Mouse (Mus musculus): ENCODE measurements around the gene Espn.

The Espn gene

DNA sequence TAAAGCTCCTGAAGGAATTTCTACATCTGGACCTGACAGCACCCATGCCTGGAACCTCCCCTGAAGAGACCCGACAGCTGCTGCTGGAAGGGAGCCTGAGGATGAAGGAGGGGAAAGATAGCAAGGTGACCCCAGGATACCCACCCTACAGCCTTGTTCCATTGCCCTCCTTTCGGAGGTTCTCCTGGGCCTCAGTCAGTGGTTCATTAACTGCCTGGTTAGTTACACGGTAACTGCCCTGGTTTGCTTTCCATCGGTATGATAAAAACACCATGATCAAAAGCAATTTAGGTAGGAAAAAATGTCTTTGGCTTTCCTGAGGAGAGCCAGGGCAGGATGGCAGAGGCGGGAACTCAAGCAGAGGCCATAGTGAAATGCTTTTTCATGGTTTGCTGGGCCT, 43.5 kb downstream of the Espn start:
- CTCF ChIA-PET: interaction anchor here in 3 of 4 experiments (0.6 to 4.4 kb wide), 17 partner anchors 10 to 136 kb away, joined by 3 to 70 read pairs (median 10); partner anchors contain the start of gene Tnfrsf25 (in 1 of the 3)
- POLR2A ChIA-PET: interaction anchor here in 3 of 4 experiments (0.7 to 9.1 kb wide), 15 partner anchors 10 to 142 kb away, joined by 3 to 98 read pairs (median 7); partner anchors contain the start of genes Tnfrsf25 (in 2 of the 3), Phf13 (in 1 of the 3) and Plekhg5 (in 1 of the 3)

DNA sequence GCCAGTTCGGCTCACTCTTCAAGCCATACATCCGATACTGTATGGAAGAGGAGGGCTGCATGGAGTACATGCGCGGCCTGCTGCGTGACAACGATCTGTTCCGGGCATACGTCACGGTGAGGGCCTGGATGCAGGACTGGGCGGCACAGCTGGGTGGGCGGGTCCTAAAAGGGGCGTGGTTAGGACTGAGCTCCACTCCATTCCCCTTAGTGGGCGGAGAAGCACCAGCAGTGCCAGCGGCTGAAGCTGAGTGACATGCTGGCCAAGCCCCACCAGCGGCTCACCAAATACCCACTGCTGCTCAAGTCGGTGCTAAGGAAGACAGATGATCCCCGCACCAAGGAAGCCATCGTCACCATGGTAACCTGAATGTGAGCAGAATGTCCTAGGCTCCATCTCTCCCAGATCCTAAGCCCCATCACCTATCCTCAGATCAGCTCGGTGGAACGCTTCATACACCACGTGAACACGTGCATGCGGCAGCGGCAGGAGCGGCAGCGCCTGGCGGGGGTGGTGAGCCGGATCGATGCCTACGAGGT, 44.1 kb downstream of the Espn start:
- ChIA-PET CTCF (interaction anchor here (0.5 to 4.4 kb wide), 33 partner anchors 8 to 168 kb away, joined by 3 to 70 read pairs (median 5); partner anchors contain the start of genes Klhl21 (in 1 of the 4), Nol9 (in 1 of the 4), Phf13 (in 1 of the 4) and Tnfrsf25 (in 1 of the 4)), POLR2A (interaction anchor here (0.6 to 9.1 kb wide), 32 partner anchors 10 to 233 kb away, joined by 3 to 98 read pairs (median 4); partner anchors contain the start of genes Tnfrsf25 (in 2 of the 4), Acot7 (in 1 of the 4), Hes3 (in 1 of the 4) and Phf13 (in 1 of the 4))

DNA sequence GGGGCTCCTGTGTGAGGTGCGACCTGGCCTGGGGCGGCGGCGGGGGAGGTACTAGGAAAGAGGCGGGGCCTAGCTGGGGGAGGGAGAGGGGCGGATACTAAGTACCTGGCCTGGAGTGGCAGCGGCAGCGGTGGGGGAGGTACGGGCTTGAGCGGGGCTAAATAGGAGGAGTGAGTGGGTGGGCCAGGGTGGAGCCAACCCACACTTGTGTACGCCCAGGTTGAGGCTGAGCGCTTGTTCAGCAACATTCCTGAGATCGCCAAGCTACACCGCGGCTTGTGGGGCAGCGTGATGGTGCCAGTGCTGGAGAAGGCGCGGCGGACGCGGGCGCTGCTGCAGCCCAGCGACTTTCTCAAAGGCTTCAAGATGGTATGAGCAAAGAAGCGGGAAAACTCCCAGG, 44.7 kb downstream of the Espn start:
- ChIA-PET POLR2A (interaction anchor here (0.6 to 9.1 kb wide), 28 partner anchors 9 to 184 kb away, joined by 3 to 98 read pairs (median 5); partner anchors contain the start of genes Tnfrsf25 (in 2 of the 4), Acot7 (in 1 of the 4), Hes3 (in 1 of the 4) and Plekhg5 (in 1 of the 4)), CTCF (interaction anchor here (0.5 to 4.4 kb wide), 39 partner anchors 8 to 257 kb away, joined by 3 to 70 read pairs (median 5); partner anchors contain the start of genes Tnfrsf25 (in 2 of the 4), Nol9 (in 1 of the 4), Phf13 (in 1 of the 4) and Rnf207 (in 1 of the 4))

DNA sequence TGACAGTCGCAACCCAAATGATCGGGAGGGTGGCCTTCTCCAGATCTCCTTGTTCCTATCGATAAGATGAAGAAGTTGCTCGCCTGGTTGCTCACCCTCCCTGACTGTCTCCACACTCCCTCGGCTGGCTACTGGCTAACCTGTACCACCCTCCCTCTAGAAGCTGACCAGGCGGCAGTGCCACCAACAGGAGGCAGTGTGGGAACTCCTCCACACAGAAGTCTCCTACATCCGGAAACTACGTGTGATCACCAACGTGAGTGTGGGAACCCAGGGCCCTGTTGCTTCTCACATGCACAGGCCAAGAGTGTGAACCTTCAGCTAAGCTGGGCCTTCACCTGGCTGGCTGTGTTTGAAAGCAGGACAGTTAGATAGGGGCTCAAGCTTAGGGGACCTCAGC, 45.4 kb downstream of the Espn start:
- ChIA-PET POLR2A (interaction anchor here in 3 of 4 experiments (0.6 to 9.1 kb wide), 21 partner anchors 8 to 79 kb away, joined by 3 to 98 read pairs (median 5); partner anchors contain the start of genes Tnfrsf25 (in 2 of the 3) and Zbtb48 (in 1 of the 3)), CTCF (interaction anchor here (0.7 to 4.4 kb wide), 31 partner anchors 8 to 256 kb away, joined by 3 to 70 read pairs (median 6); partner anchors contain the start of genes Tnfrsf25 (in 3 of the 4), Nol9 (in 1 of the 4), Rnf207 (in 1 of the 4) and Tas1r1 (in 1 of the 4))

DNA sequence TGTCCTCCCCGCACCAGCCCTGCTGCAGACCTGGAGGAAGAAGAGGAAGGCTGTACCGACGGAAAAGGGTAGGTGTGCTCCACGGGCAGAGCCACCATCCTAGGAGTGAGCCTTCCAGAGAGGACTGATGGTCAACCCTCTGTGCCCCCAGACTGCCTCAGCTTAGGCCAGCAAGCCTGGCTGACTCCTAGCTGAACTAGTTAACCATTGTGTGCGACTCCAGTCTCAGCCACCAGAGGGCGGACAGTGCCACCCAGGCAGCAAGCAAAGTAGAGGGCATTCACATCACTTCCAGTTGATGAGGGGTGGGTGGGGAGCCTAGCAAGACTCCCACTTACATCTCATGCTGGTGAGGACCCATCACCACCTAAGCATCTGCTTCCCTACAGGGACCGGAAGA, 49.1 kb downstream of the Espn start:
- ChIA-PET CTCF (interaction anchor here (0.6 to 3.2 kb wide), 40 partner anchors 10 to 151 kb away, joined by 3 to 26 read pairs (median 4); partner anchors contain the start of genes Klhl21 (in 1 of the 4), Nol9 (in 1 of the 4), Tas1r1 (in 1 of the 4) and Tnfrsf25 (in 1 of the 4)), POLR2A (interaction anchor here in 2 of 4 experiments (0.7 to 9.1 kb wide), 7 partner anchors 10 to 26 kb away, joined by 3 to 98 read pairs (median 7); partner anchors contain the start of gene Tnfrsf25 (in 2 of the 2))

DNA sequence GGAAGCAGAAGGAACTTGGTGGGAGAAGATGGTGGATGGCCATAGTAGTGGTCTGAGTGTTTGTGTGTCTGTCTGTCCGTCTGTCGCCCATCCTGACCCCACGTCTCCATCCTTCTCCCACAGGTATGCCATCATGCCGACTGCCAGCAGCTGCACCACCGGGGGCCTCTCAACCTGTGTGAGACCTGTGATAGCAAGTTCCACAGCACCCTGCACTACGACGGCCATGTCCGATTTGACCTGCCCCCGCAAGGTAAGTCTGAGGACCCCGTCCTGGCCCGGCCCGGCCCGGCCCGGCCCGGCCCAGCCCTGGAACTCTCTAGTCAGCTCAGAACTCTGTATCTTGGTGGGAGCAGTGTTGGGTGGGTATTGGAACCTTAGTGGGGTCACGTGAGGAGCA, 50.2 kb downstream of the Espn start:
- CTCF ChIA-PET: interaction anchor here in 3 of 4 experiments (0.6 to 3.2 kb wide), 11 partner anchors 8 to 242 kb away, joined by 4 to 26 read pairs (median 7); no protein-coding TSS in a partner anchor
- POLR2A ChIA-PET: interaction anchor here in 3 of 4 experiments (0.7 to 9.1 kb wide), 12 partner anchors 9 to 132 kb away, joined by 3 to 90 read pairs (median 4); partner anchors contain the start of genes Tnfrsf25 (in 2 of the 3), Nol9 (in 1 of the 3), Tas1r1 (in 1 of the 3) and Thap3 (in 1 of the 3)

DNA sequence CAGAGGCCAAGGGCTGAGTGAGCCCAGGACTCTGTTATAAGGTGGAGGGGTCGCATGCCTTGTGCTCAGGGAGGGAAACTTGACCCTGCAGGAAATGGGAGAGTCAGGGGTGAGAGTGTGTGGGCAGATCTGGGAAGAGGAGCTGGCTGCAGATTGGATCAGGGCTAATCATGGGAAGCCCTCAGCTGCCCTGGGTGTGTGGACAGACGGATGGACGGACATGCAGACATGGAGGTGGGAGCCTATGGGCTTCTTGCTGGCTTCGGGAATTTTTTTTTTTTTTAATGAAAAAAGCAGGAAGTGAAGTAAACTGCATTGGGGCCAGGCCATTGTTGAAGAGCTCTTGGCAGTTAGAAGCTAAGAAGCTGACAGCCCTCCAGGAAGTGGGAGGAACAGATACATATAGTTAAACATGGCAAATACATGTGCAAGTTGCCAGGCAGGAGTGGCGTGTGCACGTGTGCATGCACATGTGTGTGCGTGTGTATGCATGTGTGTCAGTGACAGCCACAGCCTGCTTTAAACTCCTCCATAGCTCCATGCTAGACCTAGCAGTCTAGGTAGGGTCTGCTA, 51.0 kb downstream of the Espn start:
- ChIA-PET CTCF (interaction anchor here in 3 of 4 experiments (0.6 to 1.3 kb wide), 4 partner anchors 12 to 243 kb away, joined by 3 to 6 read pairs (median 4); no protein-coding TSS in a partner anchor), POLR2A (interaction anchor here in 3 of 4 experiments (0.6 to 9.1 kb wide), 15 partner anchors 8 to 131 kb away, joined by 3 to 90 read pairs (median 4); partner anchors contain the start of genes Tnfrsf25 (in 2 of the 3), Nol9 (in 1 of the 3), Tas1r1 (in 1 of the 3) and Thap3 (in 1 of the 3))

DNA sequence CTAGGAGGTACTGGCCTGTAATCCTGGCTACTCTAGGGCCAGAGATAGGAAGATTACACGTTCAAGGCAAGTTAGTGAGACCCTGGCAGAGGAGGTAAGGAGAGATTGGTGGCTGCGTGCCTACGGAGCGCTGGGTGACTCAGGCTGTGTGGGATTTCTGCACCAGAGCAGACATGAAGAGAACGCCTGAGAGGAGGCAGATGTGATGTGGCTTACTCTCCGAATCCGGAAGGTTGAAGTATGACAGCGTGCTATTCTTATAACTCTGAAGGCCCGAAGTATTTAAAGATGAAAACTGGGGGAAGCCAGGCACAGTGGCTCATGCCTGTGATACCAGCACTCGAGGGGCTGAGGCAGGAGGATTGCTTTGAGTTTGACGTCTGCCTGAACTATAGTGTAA, 51.6 kb downstream of the Espn start:
- POLR2A ChIA-PET: interaction anchor here in 2 of 4 experiments (0.8 to 9.1 kb wide), 6 partner anchors 10 to 38 kb away, joined by 3 to 90 read pairs (median 4); partner anchors contain the start of gene Tnfrsf25 (in 1 of the 2)
- CTCF ChIA-PET: interaction anchor here in 2 of 4 experiments (0.6 to 1.3 kb wide), 3 partner anchors 13 to 33 kb away, joined by 3 to 4 read pairs (median 3); no protein-coding TSS in a partner anchor

DNA sequence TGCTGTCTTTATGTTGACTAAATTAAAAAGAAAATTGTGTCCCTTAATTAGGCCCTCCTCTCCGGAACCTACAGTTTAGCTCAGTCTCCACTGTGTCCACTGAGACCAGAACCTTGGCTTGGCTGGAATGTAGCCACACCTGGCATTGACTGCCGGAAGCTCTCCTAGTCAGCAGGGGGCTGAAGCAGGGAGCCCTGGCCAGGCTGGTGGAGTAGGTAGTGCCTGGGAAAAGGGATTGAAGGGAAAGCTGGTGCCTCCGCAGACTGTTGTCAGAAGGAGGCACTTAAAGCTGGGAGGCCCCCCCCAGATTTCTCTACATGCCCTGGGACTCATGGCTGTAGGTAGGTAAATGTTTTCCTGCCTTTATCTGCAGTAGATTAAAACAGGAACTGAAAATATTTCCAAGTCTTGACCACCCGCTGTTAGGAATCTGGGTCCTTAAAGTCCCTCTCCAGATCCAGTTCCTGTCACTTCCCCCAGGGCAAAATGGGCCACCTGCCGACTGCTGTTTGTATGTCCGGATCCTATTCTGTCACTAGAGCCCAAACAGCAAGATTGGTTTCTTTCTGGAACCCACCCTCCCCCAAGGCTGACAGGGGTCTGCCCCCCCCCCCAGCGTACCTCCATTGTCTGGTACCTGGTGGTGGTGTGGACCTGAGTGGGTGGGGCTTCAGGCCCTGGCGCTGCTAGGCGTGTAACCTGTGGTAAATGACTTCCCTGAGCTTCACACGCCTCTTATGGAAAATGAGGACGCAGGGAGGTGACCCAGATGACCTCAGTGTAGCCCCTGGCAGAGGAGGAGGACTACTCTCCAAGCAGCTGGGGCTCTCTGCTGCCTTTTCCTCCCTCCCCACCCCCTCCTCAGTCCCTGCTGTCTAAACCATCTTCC, 54.0 kb downstream of the Espn start:
- ChIA-PET CTCF (interaction anchor here (0.6 to 4.1 kb wide), 28 partner anchors 9 to 246 kb away, joined by 3 to 24 read pairs (median 6); partner anchors contain the start of genes Nol9 (in 1 of the 4) and Tas1r1 (in 1 of the 4)), POLR2A (interaction anchor here in 3 of 4 experiments (0.5 to 4.7 kb wide), 23 partner anchors 8 to 339 kb away, joined by 3 to 33 read pairs (median 4); no protein-coding TSS in a partner anchor)

DNA sequence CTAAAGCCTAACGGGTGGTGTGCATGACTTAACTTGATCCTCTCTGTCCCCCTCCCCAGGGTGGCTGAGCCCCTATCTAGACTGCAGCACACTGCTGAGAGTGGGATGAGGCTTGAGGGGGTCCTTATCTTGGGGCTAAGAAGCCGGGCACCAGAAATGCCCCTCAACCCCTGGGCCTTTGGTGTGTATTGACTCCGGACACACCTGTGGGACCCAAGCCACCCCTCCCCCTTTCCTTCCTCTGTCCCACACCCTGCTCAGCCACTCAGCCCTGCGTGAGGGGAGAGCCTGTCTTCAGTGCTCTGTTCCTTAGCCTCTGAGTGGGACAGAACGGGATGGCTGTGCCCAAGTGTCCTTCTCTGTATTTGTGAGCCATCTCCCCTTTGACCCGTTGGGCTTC, 55.2 kb downstream of the Espn start:
- ChIA-PET CTCF (interaction anchor here (0.5 to 4.1 kb wide), 26 partner anchors 9 to 1847 kb away, joined by 3 to 24 read pairs (median 3); partner anchors contain the start of genes Nol9 (in 1 of the 4) and Tas1r1 (in 1 of the 4)), POLR2A (interaction anchor here in 3 of 4 experiments (0.6 to 4.7 kb wide), 12 partner anchors 8 to 421 kb away, joined by 3 to 33 read pairs (median 3); partner anchors contain the start of gene Tnfrsf25 (in 1 of the 3))

DNA sequence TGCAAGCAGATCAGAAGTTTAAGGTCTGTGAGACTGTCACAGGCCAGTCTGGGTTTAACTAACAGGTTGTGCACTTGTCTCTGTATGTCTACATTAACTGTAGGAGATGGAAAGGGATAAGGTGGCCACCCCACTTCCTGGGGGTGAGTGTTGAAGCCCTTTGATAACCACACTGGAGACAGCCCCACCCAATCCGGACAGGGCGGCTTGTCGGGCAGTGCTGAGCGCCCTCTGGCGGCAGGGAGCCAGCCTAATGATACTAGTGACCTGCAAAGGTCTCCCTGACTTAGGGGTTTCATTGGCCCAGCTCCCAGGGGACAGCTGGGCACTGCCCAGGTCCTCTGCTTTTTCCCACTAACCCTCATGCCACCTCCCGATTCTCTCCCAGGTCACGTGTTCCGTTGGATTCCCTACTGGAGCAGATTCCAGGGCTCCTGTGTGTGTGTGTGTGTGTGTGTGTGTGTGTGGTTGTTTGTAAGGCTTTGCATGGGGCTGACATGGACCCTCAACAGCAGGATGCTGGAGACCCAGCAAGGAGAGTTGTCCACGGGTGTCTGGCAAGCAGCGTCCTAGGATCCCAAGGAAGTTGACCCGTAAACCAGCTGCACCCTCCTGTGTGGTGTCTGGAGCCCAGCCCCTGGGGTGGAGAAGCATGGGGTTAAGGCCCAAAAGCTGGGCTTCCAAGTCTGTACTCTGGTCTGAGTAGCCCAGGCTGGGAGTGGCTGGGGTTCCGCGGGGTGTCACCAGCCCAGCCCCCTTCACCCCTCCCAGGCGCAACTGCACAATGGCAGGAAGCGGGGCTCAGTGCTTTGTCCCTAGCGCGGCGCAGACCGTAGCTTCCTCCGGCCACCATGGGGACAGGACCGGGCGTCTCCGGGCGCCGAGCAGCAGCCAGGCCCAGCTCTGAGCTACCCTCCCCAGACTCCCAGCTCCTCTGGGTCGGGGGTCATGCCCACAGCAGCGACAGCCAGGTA, 55.9 kb downstream of the Espn start:
- CTCF ChIA-PET: interaction anchor here (0.5 to 4.1 kb wide), 39 partner anchors 8 to 1846 kb away, joined by 3 to 24 read pairs (median 3); partner anchors contain the start of genes Nol9 (in 2 of the 4), Plekhg5 (in 1 of the 4) and Tas1r1 (in 1 of the 4)
- POLR2A ChIA-PET: interaction anchor here (0.6 to 4.7 kb wide), 14 partner anchors 8 to 420 kb away, joined by 3 to 33 read pairs (median 3); partner anchors contain the start of gene Tnfrsf25 (in 1 of the 4)

DNA sequence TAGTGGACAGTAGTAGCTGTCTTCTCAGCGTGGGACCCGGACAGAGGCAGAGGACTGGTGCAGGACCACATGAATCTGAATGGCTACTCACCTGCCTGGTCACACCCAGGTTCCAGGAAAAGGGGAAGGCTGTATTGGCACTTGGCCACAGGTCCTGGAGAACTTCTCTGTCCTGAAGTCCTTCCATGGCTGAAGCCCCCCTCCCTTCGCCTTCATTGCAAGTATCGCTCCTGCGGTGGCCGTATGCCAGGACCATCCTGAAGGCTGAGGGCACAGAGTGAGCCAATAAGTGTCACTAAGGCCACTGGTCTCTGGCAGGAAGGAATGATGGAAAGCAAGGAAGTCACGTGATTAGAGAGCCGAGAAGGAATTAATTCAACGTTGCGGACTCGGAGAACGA, 57.9 kb downstream of the Espn start:
- ChIA-PET POLR2A (interaction anchor here in 3 of 4 experiments (0.6 to 2.1 kb wide), 8 partner anchors 9 to 561 kb away, joined by 3 to 9 read pairs (median 4); no protein-coding TSS in a partner anchor), CTCF (interaction anchor here (0.6 to 2.7 kb wide), 10 partner anchors 9 to 1431 kb away, joined by 3 to 21 read pairs (median 4); partner anchors contain the start of gene Nol9 (in 1 of the 4))

DNA sequence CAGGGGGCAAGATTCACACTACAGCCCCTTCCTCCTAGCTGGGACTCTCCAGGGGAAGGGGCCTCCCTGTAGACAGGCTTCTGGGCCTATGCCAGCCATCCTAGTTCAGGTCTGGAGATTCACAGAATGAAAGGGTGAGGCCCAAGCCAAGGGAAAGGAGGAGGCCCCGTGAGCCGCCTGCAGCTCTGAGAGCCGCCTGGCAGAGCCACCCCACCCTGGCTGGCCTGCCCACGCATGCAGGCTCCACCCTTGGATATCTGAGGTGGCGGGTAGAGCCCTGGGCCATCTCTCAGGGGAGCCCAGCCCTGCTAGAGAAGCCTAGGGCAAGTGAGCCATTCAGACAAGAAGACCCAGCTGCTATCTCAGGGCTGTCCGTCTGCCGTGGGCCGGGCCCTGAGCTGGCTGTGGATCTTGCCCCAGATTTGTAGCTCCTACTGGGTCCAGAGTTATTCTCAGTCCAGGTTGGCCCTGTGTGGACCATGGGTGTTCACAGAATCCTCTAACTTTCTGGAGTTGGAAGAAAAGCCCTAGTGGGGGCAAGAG, 59.3 kb downstream of the Espn start:
- POLR2A ChIA-PET: interaction anchor here in 3 of 4 experiments (0.6 to 2.5 kb wide), 16 partner anchors 9 to 159 kb away, joined by 3 to 9 read pairs (median 5); partner anchors contain the start of genes Dnajc11 (in 1 of the 3) and Tnfrsf25 (in 1 of the 3)
- CTCF ChIA-PET: interaction anchor here (0.6 to 2.7 kb wide), 15 partner anchors 10 to 120 kb away, joined by 3 to 21 read pairs (median 3); partner anchors contain the start of genes Nol9 (in 1 of the 4) and Phf13 (in 1 of the 4)

DNA sequence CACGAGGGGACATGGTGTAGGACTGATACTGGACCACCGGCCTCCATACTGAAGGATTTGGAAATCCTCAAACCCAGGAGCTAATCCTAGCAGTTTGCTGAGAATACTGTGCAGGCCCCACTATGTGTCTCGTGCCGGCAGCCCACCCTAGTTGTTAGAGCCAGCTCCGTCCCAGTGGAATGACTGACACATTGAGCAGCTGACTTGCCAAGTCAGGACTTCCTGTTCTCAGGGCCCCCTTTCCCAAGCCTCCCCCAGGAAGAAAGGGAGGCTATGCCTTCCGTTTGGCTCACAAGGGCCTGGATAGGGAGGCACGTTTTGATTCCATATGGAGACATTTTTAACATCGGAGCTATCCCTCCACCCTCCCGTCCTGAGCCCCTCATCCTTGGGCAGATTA, 62.0 kb downstream of the Espn start:
- ChIA-PET CTCF (interaction anchor here (0.5 to 1.6 kb wide), 9 partner anchors 10 to 122 kb away, joined by 3 to 13 read pairs (median 4); no protein-coding TSS in a partner anchor), POLR2A (interaction anchor here in 3 of 4 experiments (0.7 to 4.0 kb wide), 14 partner anchors 8 to 81 kb away, joined by 3 to 33 read pairs (median 4); partner anchors contain the start of gene Klhl21 (in 1 of the 3))
